Mouse (Mus musculus): Measurements from ENCODE around the gene Cd164l2. TPM values are rescaled to one million over a fixed set of nuclear protein-coding genes. Genes with fewer than 3 reads are reported as not detected.

The Cd164l2 gene
- polyA plus RNA-seq, 1 experiment from 2014 or later, result 0.13 TPM

- WGBS (ENCODE audit: insufficient replicate concordance), result under 1% methylated on average over 68 of the region's 78 CpGs
- Histone ChIP-seq H3K27me3 (ENCODE audit: control insufficient read depth, insufficient read depth, low read depth, low read length) (peaks cover 3% of the 10 kb centered on the region), H3K4me1 (ENCODE audit: control insufficient read depth, low read depth, low read length) (peaks cover 45% of the 10 kb centered on the region), H3K36me3 (ENCODE audit: control insufficient read depth, insufficient read depth) (no peaks in the 10 kb centered on the region), H3K4me2 (ENCODE audit: low read depth, low read length) (peak overlapping the region; percentile 94), H3K27ac (ENCODE audit: low read length) (peak overlapping the region; percentile 59), H3K9me3 (replicated peaks; ENCODE audit: control insufficient read depth, low read length) (no peaks in the 10 kb centered on the region), H3K9ac (ENCODE audit: low read depth, low read length) (peak overlapping the region; percentile 63), H3K4me3 (ENCODE audit: low read depth, low read length) (peak overlapping the region; percentile 65)
- peak; percentile 85 for ATAC-seq (ENCODE audit: low read depth)
These were observed 29.3 kb downstream of the Cd164l2 start for GRCm38 (mm10) chr4:133240934-133241908.

GRCm38 (mm10) chr4:133241910-133242309 is 30.0 kb downstream of the Cd164l2 start:
- peak overlapping the region; percentile 94 for H3K4me2 ChIP-seq (ENCODE audit: low read depth, low read length)
- H3K27ac ChIP-seq (ENCODE audit: low read length), result peak overlapping the region; percentile 50; the same call in 1 of the 2 replicates
- no peak for ATAC-seq (ENCODE audit: low read depth)
- peaks cover 48% of the 10 kb centered on the region for H3K4me1 ChIP-seq (ENCODE audit: control insufficient read depth, low read depth, low read length)
- no peaks in the 10 kb centered on the region for H3K9me3 ChIP-seq (replicated peaks; ENCODE audit: control insufficient read depth, low read length)
- peaks cover 3% of the 10 kb centered on the region for H3K27me3 ChIP-seq (ENCODE audit: control insufficient read depth, insufficient read depth, low read depth, low read length)
- no peaks in the 10 kb centered on the region for H3K36me3 ChIP-seq (ENCODE audit: control insufficient read depth, insufficient read depth)
- WGBS (ENCODE audit: insufficient replicate concordance), result 18% methylated on average over 11 of the region's 11 CpGs
- H3K4me3 ChIP-seq (ENCODE audit: low read depth, low read length), result peak overlapping the region; percentile 65
- H3K9ac ChIP-seq (ENCODE audit: low read depth, low read length), result peak overlapping the region; percentile 30

GRCm38 (mm10) chr4:133242710-133243109 is 30.8 kb downstream of the Cd164l2 start:
- H3K4me1 ChIP-seq (ENCODE audit: control insufficient read depth, low read depth, low read length), result peaks cover 56% of the 10 kb centered on the region
- no peak overlapping the region for H3K4me2 ChIP-seq (ENCODE audit: low read depth, low read length)
- no peaks in the 10 kb centered on the region for H3K9me3 ChIP-seq (replicated peaks; ENCODE audit: control insufficient read depth, low read length)
- H3K27ac ChIP-seq (ENCODE audit: low read length), result no peak overlapping the region
- WGBS (ENCODE audit: insufficient replicate concordance), result 73% methylated on average over 9 of the region's 9 CpGs
- H3K4me3 ChIP-seq (ENCODE audit: low read depth, low read length), result no peak overlapping the region
- ATAC-seq (ENCODE audit: low read depth), result no peak
- no peaks in the 10 kb centered on the region for H3K36me3 ChIP-seq (ENCODE audit: control insufficient read depth, insufficient read depth)
- H3K9ac ChIP-seq (ENCODE audit: low read depth, low read length), result no peak overlapping the region
- peaks cover 5% of the 10 kb centered on the region for H3K27me3 ChIP-seq (ENCODE audit: control insufficient read depth, insufficient read depth, low read depth, low read length)

GRCm38 (mm10) chr4:133243538-133243937 is 31.6 kb downstream of the Cd164l2 start:
- Histone ChIP-seq H3K27ac (ENCODE audit: low read length) (no peak overlapping the region), H3K4me2 (ENCODE audit: low read depth, low read length) (no peak overlapping the region), H3K4me3 (ENCODE audit: low read depth, low read length) (no peak overlapping the region)

GRCm38 (mm10) chr4:133244289-133244688 is 32.4 kb downstream of the Cd164l2 start:
- Histone ChIP-seq H3K9ac (ENCODE audit: low read depth, low read length) (no peak overlapping the region), H3K9me3 (replicated peaks; ENCODE audit: control insufficient read depth, low read length) (no peaks in the 10 kb centered on the region), H3K4me1 (ENCODE audit: control insufficient read depth, low read depth, low read length) (peaks cover 58% of the 10 kb centered on the region), H3K27me3 (ENCODE audit: control insufficient read depth, insufficient read depth, low read depth, low read length) (peaks cover 8% of the 10 kb centered on the region), H3K4me3 (ENCODE audit: low read depth, low read length) (no peak overlapping the region), H3K36me3 (ENCODE audit: control insufficient read depth, insufficient read depth) (no peaks in the 10 kb centered on the region), H3K27ac (ENCODE audit: low read length) (no peak overlapping the region), H3K4me2 (ENCODE audit: low read depth, low read length) (no peak overlapping the region)
- ATAC-seq (ENCODE audit: low read depth), result no peak
- 8% methylated on average over 1 of the region's 1 CpGs for WGBS (ENCODE audit: insufficient replicate concordance)

More at GRCm38 (mm10) chr4:133243538-133243937, 31.6 kb downstream of the Cd164l2 start:
- Histone ChIP-seq H3K9me3 (replicated peaks; ENCODE audit: control insufficient read depth, low read length) (no peaks in the 10 kb centered on the region), H3K9ac (ENCODE audit: low read depth, low read length) (no peak overlapping the region), H3K4me1 (ENCODE audit: control insufficient read depth, low read depth, low read length) (peaks cover 57% of the 10 kb centered on the region), H3K27me3 (ENCODE audit: control insufficient read depth, insufficient read depth, low read depth, low read length) (peaks cover 7% of the 10 kb centered on the region), H3K36me3 (ENCODE audit: control insufficient read depth, insufficient read depth) (no peaks in the 10 kb centered on the region)
- WGBS (ENCODE audit: insufficient replicate concordance), result 60% methylated on average over 13 of the region's 13 CpGs
- ATAC-seq (ENCODE audit: low read depth), result no peak

- 62% methylated on average over 15 of the region's 15 CpGs for WGBS (ENCODE audit: insufficient replicate concordance)
- H3K27ac ChIP-seq (ENCODE audit: low read length), result peak overlapping the region; percentile 90
- peaks cover 29% of the 10 kb centered on the region for H3K27me3 ChIP-seq (ENCODE audit: control insufficient read depth, insufficient read depth, low read depth, low read length)
- peaks cover 55% of the 10 kb centered on the region for H3K4me1 ChIP-seq (ENCODE audit: control insufficient read depth, low read depth, low read length)
- 0 out of 2 replicates have a peak overlapping the region, but pooled peaks have one; percentile 30 for H3K9ac ChIP-seq (ENCODE audit: low read depth, low read length)
- no peaks in the 10 kb centered on the region for H3K36me3 ChIP-seq (ENCODE audit: control insufficient read depth, insufficient read depth)
- ATAC-seq (ENCODE audit: low read depth), result no peak
- peak overlapping the region; percentile 58 for H3K4me2 ChIP-seq (ENCODE audit: low read depth, low read length)
- no peak overlapping the region for H3K4me3 ChIP-seq (ENCODE audit: low read depth, low read length)
- no peaks in the 10 kb centered on the region for H3K9me3 ChIP-seq (replicated peaks; ENCODE audit: control insufficient read depth, low read length)
These were observed 35.1 kb downstream of the Cd164l2 start for GRCm38 (mm10) chr4:133247072-133247471.

GRCm38 (mm10) chr4:133247806-133248449 is 36.0 kb downstream of the Cd164l2 start:
- ATAC-seq (ENCODE audit: low read depth), result peak; percentile 93
- peaks cover 28% of the 10 kb centered on the region for H3K27me3 ChIP-seq (ENCODE audit: control insufficient read depth, insufficient read depth, low read depth, low read length)
- H3K27ac ChIP-seq (ENCODE audit: low read length), result peak overlapping the region; percentile 90
- H3K4me2 ChIP-seq (ENCODE audit: low read depth, low read length), result peak overlapping the region; percentile 58
- no peaks in the 10 kb centered on the region for H3K9me3 ChIP-seq (replicated peaks; ENCODE audit: control insufficient read depth, low read length)
- no peaks in the 10 kb centered on the region for H3K36me3 ChIP-seq (ENCODE audit: control insufficient read depth, insufficient read depth)
- peak overlapping the region; percentile 38 for H3K4me3 ChIP-seq (ENCODE audit: low read depth, low read length)
- H3K4me1 ChIP-seq (ENCODE audit: control insufficient read depth, low read depth, low read length), result peaks cover 50% of the 10 kb centered on the region
- 20% methylated on average over 13 of the region's 13 CpGs for WGBS (ENCODE audit: insufficient replicate concordance)
- H3K9ac ChIP-seq (ENCODE audit: low read depth, low read length), result peak overlapping the region; percentile 44

GRCm38 (mm10) chr4:133250609-133251008 is 38.7 kb downstream of the Cd164l2 start:
- Histone ChIP-seq H3K4me2 (ENCODE audit: low read depth, low read length) (peak overlapping the region; percentile 28), H3K27me3 (ENCODE audit: control insufficient read depth, insufficient read depth, low read depth, low read length) (peaks cover 28% of the 10 kb centered on the region), H3K9ac (ENCODE audit: low read depth, low read length) (no peak overlapping the region), H3K36me3 (ENCODE audit: control insufficient read depth, insufficient read depth) (no peaks in the 10 kb centered on the region), H3K4me1 (ENCODE audit: control insufficient read depth, low read depth, low read length) (peaks cover 36% of the 10 kb centered on the region), H3K4me3 (ENCODE audit: low read depth, low read length) (peak overlapping the region; percentile 13; the same call in 1 of the 2 replicates), H3K27ac (ENCODE audit: low read length) (no peak overlapping the region), H3K9me3 (replicated peaks; ENCODE audit: control insufficient read depth, low read length) (no peaks in the 10 kb centered on the region)
- WGBS (ENCODE audit: insufficient replicate concordance), result 8% methylated on average over 22 of the region's 22 CpGs
- no peak for ATAC-seq (ENCODE audit: low read depth)

Data from liver, embryonic 16.5 days (tissue).